Mouse (Mus musculus): ENCODE measurements around the gene B4galnt3.

DNA sequence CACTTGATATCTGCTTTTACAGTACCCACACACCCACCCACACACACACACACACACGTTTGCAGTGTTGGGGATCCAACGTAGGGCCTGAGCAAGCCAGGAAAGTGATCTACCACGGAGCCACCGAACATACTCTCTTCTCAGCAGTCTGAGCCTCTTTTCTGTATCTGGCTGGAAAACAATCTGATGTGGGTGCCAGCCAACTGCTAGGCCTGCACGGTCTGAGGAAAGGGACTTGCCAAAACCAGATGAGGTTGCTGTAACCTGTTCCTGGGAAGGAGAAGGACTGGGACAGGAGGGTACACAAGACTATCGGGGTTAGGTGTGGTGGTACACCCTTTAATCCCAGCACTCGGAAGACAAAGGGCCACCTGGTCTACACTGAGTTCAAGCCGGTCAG lies 51.1 kb downstream of the B4galnt3 start:
- TF ChIP-seq CTCF (IDR thresholded peaks at IDR 0.05; ENCODE audit: low read depth, low read length) (no peak), POLR2A (IDR thresholded peaks at IDR 0.05; ENCODE audit: borderline replicate concordance, low read depth, low read length) (no peak)
